Mouse (Mus musculus): Measurements from ENCODE around the gene Serpina3k. TPM values are rescaled to one million over a fixed set of nuclear protein-coding genes. Genes with fewer than 3 reads are reported as not detected.
"Not testable (repeated sequence)": the region's sequence is repeated elsewhere in the genome, so short reads cannot be mapped to it uniquely, and the experiment has no call there.

The Serpina3k gene
- polyA plus RNA-seq, 1 experiment from 2014 or later, result not detected

DNA sequence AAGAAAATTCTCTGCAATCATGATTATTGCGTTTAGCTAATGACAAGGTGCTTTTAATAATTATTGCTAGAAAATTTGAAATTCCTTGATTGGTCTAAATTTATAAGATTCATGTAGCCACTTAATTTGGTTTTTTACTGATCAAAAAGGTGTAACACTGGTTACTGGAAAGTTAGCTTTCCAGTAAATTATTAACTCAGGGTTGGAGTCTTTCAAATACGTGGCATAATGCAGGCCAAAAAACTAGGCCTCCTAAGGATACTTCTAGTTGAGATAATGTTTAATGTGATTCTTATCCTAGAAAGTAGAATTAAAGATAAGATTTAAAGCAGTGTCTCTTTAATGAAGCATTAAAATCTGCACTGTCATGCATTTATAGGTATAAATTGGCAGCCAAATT is 40.1 kb downstream of the Serpina3k start:
- not testable (repeated sequence) for H3K27ac ChIP-seq (replicated peaks; ENCODE audit: low read depth, low read length); ATAC-seq (ENCODE audit: low FRiP score, low TSS enrichment); DNase-seq; H3K4me2 ChIP-seq (ENCODE audit: low read length); H3K27me3 ChIP-seq (ENCODE audit: control insufficient read depth, insufficient read depth, low read length); H3K36me3 ChIP-seq (ENCODE audit: control insufficient read depth, insufficient read depth, low read length); H3K4me1 ChIP-seq (ENCODE audit: control insufficient read depth, insufficient read depth, low read length); H3K9me3 ChIP-seq (ENCODE audit: control insufficient read depth, low read length); H3K9ac ChIP-seq (replicated peaks; ENCODE audit: low read length); H3K4me3 ChIP-seq (replicated peaks; ENCODE audit: low read depth, low read length)
- 87% methylated on average over 2 of the region's 2 CpGs for WGBS

DNA sequence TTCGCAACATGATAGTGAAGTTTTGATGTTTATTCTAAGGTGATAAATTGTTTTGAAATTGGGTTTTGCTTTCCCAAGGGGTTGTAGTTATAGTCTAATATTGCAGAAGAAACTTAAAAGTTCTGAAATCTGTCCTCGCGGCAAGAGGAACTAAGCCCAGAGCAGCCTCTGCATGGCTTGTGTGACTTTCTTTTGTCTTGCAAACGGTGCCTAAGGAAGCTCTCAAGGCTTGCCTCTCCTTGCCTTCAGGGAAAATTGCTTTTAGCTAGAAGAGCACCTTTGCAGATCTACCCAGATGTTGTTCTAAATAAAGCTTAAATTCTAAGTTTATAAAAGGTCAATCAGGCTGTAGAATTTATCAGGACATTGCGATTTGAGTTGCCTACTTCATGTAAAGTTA is 40.5 kb downstream of the Serpina3k start:
- H3K9ac ChIP-seq (replicated peaks; ENCODE audit: low read length); H3K4me2 ChIP-seq (ENCODE audit: low read length); H3K36me3 ChIP-seq (ENCODE audit: control insufficient read depth, insufficient read depth, low read length); H3K27ac ChIP-seq (replicated peaks; ENCODE audit: low read depth, low read length); H3K4me1 ChIP-seq (ENCODE audit: control insufficient read depth, insufficient read depth, low read length); H3K9me3 ChIP-seq (ENCODE audit: control insufficient read depth, low read length); H3K27me3 ChIP-seq (ENCODE audit: control insufficient read depth, insufficient read depth, low read length); ATAC-seq (ENCODE audit: low FRiP score, low TSS enrichment); DNase-seq; H3K4me3 ChIP-seq (replicated peaks; ENCODE audit: low read depth, low read length): not testable (repeated sequence)
- WGBS, result 43% methylated on average over 5 of the region's 5 CpGs

DNA sequence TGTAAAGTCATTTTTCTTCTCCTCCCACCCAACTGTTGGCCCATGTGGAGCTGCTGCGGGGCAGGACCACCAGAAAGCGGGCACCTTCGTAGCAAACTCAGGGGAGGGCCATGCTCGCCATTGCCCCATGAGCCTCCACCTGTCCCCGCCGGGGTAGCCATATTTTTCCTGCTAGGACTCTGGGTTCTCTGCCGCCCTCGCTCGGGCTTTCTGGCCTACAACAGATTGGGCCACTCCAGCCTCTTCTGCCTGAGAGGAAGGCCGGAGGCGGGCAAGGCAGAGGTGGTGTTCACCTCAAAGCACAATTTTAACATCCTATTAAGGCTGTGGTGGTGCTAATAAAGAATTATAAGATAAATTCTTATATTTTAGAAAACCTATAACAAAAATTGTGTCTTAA is 41.6 kb downstream of the Serpina3k start:
- 96% methylated on average over 11 of the region's 11 CpGs for WGBS
- no peak overlapping the region for H3K4me2 ChIP-seq (ENCODE audit: low read length)
- no peak overlapping the region for H3K27ac ChIP-seq (replicated peaks; ENCODE audit: low read depth, low read length)
- ATAC-seq (ENCODE audit: low FRiP score, low TSS enrichment) (no peak), DNase-seq (no peak)
- H3K27me3 ChIP-seq (ENCODE audit: control insufficient read depth, insufficient read depth, low read length), result no peaks in the 10 kb centered on the region
- H3K36me3 ChIP-seq (ENCODE audit: control insufficient read depth, insufficient read depth, low read length), result no peaks in the 10 kb centered on the region
- H3K9me3 ChIP-seq (ENCODE audit: control insufficient read depth, low read length), result no peaks in the 10 kb centered on the region
- H3K9ac ChIP-seq (replicated peaks; ENCODE audit: low read length), result no peak overlapping the region
- H3K4me1 ChIP-seq (ENCODE audit: control insufficient read depth, insufficient read depth, low read length), result no peaks in the 10 kb centered on the region
- H3K4me3 ChIP-seq (replicated peaks; ENCODE audit: low read depth, low read length), result no peak overlapping the region

DNA sequence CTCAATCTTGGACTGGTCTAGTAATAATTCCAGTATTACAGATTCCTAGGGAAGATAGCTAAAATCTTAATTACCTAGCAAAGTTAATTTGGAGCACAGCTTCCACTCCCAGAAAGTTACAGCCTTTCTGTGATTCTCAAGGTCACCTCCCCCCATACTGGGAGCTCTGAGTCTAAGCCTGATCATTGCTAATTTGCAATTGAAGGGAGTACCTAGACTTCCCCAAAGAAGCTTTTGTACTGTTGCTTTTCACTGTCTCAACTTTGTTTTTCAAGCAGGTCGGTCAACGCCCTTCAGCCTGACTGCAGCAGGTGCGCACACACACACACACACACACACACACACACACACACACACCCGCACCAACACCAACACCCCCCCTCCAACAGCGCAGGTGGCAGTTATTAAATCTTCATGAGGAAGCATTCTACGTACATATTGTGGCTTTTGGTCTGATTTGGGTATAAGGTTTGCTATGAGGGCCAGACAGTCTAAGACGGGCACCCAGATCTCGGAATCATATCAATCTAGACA is 42.9 kb downstream of the Serpina3k start:
- WGBS, result 91% methylated on average over 8 of the region's 8 CpGs
- H3K4me3 ChIP-seq (replicated peaks; ENCODE audit: low read depth, low read length); H3K4me2 ChIP-seq (ENCODE audit: low read length); ATAC-seq (ENCODE audit: low FRiP score, low TSS enrichment); H3K36me3 ChIP-seq (ENCODE audit: control insufficient read depth, insufficient read depth, low read length); H3K27me3 ChIP-seq (ENCODE audit: control insufficient read depth, insufficient read depth, low read length); DNase-seq; H3K9me3 ChIP-seq (ENCODE audit: control insufficient read depth, low read length); H3K27ac ChIP-seq (replicated peaks; ENCODE audit: low read depth, low read length); H3K9ac ChIP-seq (replicated peaks; ENCODE audit: low read length); H3K4me1 ChIP-seq (ENCODE audit: control insufficient read depth, insufficient read depth, low read length): not testable (repeated sequence)

DNA sequence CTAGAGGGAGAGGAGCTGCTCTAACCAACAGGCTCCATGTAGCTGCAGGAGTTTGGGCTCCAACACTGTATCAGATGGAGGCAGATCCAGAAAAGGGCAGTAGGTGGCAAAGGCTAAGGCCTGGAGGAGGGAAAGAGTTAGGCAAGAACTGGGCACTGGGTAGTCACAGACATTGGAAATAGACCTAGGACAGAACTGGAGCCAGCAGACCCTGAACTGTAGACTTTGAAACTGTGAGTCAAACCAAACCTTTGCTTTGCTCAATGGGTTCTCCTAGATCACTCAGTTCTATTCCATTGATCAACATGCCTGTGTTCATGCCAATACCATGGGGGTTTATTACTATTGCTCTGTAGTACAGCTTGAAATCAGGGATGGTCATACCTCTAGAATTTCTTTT is 47.7 kb downstream of the Serpina3k start:
- H3K27ac ChIP-seq (replicated peaks; ENCODE audit: low read depth, low read length); H3K27me3 ChIP-seq (ENCODE audit: control insufficient read depth, insufficient read depth, low read length); H3K9ac ChIP-seq (replicated peaks; ENCODE audit: low read length); H3K4me1 ChIP-seq (ENCODE audit: control insufficient read depth, insufficient read depth, low read length); H3K9me3 ChIP-seq (ENCODE audit: control insufficient read depth, low read length); ATAC-seq (ENCODE audit: low FRiP score, low TSS enrichment); H3K4me2 ChIP-seq (ENCODE audit: low read length); DNase-seq; H3K4me3 ChIP-seq (replicated peaks; ENCODE audit: low read depth, low read length); H3K36me3 ChIP-seq (ENCODE audit: control insufficient read depth, insufficient read depth, low read length): not testable (repeated sequence)

DNA sequence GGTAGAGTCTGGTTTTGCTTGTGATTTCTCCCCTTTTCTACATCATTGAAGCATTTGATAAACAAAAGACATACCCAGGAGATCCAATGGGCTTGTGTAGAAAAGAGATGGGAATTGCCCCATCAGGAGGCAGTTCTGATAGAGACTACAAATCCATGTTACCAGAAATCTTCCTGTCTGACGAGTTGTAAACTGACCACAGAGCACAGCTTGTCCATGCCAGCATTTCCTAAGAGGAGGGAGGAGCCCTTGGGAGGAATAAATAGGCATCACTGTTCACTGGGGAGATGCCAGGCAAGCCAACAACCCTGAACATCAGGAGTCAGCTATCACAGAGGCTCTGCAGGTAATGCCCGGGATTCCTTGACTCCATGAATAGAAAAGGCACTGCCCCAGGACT is 48.6 kb downstream of the Serpina3k start:
- H3K36me3 ChIP-seq (ENCODE audit: control insufficient read depth, insufficient read depth, low read length); H3K9me3 ChIP-seq (ENCODE audit: control insufficient read depth, low read length); H3K27ac ChIP-seq (replicated peaks; ENCODE audit: low read depth, low read length); H3K4me2 ChIP-seq (ENCODE audit: low read length); H3K27me3 ChIP-seq (ENCODE audit: control insufficient read depth, insufficient read depth, low read length); H3K4me3 ChIP-seq (replicated peaks; ENCODE audit: low read depth, low read length); ATAC-seq (ENCODE audit: low FRiP score, low TSS enrichment); DNase-seq; H3K4me1 ChIP-seq (ENCODE audit: control insufficient read depth, insufficient read depth, low read length); H3K9ac ChIP-seq (replicated peaks; ENCODE audit: low read length): not testable (repeated sequence)
- 63% methylated on average over 2 of the region's 2 CpGs for WGBS

DNA sequence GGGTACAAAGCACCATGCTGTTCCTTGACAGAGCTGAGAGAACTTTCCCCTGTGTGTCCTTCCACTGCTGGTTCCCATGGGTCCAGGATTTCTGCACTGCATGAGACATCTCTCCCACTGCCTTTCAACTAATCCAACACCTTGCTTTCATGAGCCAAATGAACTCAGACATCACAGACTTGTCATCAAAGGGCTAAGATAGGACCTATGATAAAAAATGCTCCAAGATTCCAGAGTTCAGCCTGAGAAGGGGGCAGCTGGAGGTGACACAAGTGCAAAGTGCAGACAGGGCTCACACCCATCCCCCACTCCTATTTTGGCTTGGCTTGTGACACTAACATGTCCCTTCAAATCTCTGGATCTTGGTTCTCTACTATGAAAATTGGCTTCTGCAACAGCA is 50.2 kb downstream of the Serpina3k start:
- H3K27me3 ChIP-seq (ENCODE audit: control insufficient read depth, insufficient read depth, low read length), result no peaks in the 10 kb centered on the region
- ATAC-seq (ENCODE audit: low FRiP score, low TSS enrichment), result no peak
- no peak for DNase-seq
- no peak overlapping the region for H3K4me2 ChIP-seq (ENCODE audit: low read length)
- no peak overlapping the region for H3K27ac ChIP-seq (replicated peaks; ENCODE audit: low read depth, low read length)
- H3K4me3 ChIP-seq (replicated peaks; ENCODE audit: low read depth, low read length), result no peak overlapping the region
- H3K9ac ChIP-seq (replicated peaks; ENCODE audit: low read length), result no peak overlapping the region
- no peaks in the 10 kb centered on the region for H3K9me3 ChIP-seq (ENCODE audit: control insufficient read depth, low read length)
- H3K4me1 ChIP-seq (ENCODE audit: control insufficient read depth, insufficient read depth, low read length), result no peaks in the 10 kb centered on the region
- H3K36me3 ChIP-seq (ENCODE audit: control insufficient read depth, insufficient read depth, low read length), result no peaks in the 10 kb centered on the region

DNA sequence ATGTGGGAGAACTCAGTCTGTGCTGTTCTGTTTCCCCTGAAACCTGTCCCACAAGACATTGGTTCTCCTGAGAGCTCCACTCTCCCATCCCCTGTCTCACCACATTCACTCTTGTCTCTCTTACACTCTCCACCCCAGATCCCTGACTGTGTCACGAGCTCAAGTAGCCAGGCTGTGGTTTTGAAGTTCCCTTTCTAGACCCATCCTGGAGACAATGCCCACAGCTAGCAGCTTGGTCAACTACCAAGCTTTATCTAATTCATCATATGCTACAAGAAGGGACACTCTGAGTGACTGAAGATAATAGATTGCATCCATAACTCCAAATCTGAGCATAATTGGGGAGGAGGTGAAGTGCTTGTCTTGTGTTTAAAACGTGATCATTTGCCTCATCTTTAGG is 52.8 kb downstream of the Serpina3k start:
- H3K9ac ChIP-seq (replicated peaks; ENCODE audit: low read length); DNase-seq; H3K4me1 ChIP-seq (ENCODE audit: control insufficient read depth, insufficient read depth, low read length); H3K27ac ChIP-seq (replicated peaks; ENCODE audit: low read depth, low read length); H3K9me3 ChIP-seq (ENCODE audit: control insufficient read depth, low read length); H3K27me3 ChIP-seq (ENCODE audit: control insufficient read depth, insufficient read depth, low read length); H3K36me3 ChIP-seq (ENCODE audit: control insufficient read depth, insufficient read depth, low read length); ATAC-seq (ENCODE audit: low FRiP score, low TSS enrichment); H3K4me3 ChIP-seq (replicated peaks; ENCODE audit: low read depth, low read length); H3K4me2 ChIP-seq (ENCODE audit: low read length): not testable (repeated sequence)
- WGBS, result 60% methylated on average over 2 of the region's 2 CpGs
